Mouse (Mus musculus) lung, postnatal 4 days (tissue): ENCODE data around the gene Gm49403.
A peak's percentile ranks its signal among the peaks of the same experiment; 100 is the strongest.

Experiments used
- DNase-seq, 2 experiments: peaks; one replicate each; pipeline ENCODE4 v3.0.0; 2021

The Gm49403 gene

DNA sequence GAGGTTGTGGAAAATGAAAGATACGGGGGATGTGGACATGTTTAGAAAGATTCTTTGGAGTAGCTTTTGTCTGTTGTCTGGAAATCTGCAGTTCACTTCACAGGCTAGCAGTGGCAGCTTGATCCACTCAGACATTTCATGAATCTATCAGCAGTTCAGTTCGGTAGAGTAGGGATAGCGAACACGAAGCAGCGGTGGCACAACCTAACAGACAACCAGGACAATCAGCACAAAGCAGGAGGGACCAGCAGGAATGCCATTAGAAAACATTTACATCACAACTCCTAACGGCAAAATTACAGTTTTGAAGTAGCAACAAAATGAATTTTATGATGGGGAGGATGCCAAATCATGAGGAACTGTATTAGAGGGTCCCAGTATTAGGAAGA, 35.9 kb downstream of the Gm49403 start:
- no peak for DNase-seq

DNA sequence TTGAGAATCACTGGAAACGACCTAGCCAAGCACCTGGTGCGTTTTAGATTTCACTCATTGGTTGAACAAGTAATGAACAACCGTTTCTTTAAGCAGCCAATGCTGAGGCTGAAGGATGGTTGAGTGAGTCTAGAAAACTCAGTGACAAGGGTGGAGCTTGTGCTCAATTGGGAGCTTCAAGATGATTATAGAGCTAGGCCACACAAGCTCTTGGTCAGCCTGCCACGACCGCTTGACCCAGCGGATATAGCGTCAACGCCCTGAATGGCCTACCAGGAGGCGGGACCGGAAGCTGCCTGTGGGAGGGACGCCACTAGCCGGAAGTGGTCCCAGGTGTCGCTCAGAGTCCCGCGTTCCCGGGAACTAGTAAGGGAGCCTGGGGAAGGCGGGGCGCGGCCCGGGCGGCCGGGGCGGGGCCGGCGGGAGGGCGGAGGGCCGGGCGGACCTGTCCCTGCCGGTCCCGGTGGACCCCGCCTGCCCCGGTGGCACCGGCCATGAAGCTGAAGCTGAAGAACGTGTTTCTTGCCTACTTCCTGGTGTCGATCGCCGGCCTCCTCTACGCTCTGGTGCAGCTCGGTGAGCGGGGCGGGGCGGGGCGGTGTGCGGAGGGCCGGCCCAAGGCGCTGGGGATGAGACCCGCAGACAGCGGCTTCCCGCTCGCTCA, 36.5 kb downstream of the Gm49403 start, which contains the start of gene B3gat3:
Gene B3gat3 (plus strand): TSS at position 302 of the 664 bp plus-strand sequence.
- DNase-seq: peak; percentile 97

DNA sequence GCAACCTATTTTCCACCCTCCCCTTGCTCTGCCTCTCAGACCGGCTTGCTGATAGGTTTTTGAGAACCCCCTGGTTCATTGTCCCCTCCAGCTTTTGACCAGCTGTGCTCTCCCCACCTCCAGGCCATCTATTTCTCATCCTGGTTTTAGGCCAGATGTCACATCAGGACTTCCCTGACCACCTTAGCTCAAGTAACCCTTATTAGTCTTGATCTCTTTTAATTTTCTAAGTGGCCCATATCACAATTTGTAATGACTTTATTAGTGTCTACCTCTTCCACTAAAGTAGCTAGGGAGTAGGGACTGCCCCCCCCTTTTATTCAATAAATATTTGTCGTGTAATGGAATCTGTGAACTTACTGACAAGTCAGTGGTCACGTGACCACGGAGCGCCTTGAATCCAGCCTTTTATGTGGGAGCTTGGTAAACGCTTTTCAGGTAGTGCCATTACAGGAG, 37.1 kb downstream of the Gm49403 start:
- no peak for DNase-seq

DNA sequence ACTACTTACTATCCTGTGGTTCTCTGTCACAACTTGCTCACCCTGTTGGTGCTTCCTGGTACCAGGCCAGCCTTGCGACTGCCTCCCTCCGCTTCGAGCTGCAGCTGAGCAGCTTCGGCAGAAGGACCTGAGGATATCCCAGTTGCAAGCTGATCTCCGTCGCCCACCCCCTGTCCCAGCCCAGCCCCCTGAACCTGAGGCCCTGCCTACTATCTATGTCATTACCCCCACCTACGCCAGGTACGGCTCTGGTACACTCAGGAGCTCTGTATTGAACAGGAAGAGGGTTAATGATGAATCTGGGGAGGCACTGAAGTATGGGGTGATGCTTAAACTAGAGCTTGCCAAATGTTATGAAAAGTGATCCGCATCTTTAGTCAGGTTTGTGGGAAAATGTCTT, 38.0 kb downstream of the Gm49403 start:
- peak in 1 of 2 experiments; percentile 30 for DNase-seq

DNA sequence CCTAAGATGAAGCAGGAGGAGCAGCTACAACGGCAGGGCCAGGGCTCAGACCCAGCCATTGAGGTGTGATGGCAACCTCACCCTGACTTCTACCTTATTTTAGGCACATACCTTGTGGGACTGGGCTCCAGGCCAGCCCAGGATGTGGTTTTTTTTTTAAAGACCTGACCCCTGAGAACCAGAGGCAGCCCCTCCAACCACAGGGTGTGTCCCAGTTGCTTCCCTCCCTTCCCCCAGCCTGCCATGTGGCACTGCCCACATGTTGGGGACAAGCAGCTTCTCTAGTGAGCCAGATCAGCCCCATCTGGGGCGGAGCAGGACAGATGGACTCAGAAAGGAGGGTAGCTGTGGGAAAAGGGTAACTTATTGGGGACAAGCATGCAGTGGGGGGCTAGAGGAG, 43.0 kb downstream of the Gm49403 start:
- DNase-seq: peak in 1 of 2 experiments; percentile 19

DNA sequence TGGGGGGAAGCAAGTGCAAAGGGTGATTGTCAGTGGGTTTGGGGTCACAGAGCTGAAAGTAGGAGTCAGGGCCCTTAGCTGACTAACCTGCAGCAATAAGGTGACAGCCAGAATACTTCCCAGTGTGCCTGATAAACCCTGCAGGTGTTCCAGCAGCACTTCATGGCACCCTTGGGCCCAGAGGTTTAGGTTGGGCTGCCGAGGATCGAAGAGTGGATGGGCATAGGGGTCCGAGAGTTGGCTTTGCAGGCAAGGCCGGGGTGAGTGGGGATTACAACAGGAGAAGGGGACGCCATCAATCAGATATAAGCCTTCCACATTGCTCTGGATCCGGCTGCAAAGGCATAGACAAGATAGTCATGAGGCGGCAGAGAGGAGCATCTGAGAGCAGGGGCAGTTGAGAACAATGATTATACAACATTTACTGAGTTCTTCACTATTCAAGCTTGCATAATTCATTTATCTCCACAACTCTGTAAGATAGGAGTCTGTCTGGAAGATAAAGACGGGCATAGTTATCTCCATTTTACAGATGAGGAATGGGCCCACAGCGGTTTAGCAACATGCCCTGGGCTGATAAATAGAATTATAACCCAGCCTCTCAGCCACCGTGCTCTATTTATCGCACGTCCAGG, 44.3 kb downstream of the Gm49403 start:
- no peak for DNase-seq

DNA sequence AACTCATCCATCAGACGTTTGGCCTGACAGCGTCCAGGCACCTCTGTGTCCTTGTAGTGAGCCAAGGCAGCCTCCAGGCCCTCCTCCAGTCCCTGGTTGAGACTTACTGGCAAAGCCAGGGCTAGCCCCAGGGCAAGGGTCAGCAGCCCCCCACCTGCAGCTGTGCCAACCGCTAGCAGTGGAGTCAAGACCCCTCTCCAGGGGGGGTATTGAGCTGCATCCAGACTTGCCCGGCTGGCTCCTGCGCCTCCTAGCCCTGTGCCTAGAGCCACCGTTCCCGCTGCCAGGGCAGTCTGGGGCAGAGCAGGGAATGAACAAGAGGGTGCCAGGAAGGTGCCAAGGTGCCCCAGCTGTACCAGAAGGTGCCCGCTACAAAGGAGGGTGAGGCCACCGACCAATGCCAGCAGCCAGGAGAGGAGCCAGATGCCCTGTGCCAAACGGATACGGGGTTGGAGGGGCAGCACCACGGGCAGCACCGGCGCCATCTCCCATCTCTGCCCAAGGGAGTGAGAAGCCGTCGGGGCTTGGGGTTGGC, 45.0 kb downstream of the Gm49403 start:
- no peak for DNase-seq

DNA sequence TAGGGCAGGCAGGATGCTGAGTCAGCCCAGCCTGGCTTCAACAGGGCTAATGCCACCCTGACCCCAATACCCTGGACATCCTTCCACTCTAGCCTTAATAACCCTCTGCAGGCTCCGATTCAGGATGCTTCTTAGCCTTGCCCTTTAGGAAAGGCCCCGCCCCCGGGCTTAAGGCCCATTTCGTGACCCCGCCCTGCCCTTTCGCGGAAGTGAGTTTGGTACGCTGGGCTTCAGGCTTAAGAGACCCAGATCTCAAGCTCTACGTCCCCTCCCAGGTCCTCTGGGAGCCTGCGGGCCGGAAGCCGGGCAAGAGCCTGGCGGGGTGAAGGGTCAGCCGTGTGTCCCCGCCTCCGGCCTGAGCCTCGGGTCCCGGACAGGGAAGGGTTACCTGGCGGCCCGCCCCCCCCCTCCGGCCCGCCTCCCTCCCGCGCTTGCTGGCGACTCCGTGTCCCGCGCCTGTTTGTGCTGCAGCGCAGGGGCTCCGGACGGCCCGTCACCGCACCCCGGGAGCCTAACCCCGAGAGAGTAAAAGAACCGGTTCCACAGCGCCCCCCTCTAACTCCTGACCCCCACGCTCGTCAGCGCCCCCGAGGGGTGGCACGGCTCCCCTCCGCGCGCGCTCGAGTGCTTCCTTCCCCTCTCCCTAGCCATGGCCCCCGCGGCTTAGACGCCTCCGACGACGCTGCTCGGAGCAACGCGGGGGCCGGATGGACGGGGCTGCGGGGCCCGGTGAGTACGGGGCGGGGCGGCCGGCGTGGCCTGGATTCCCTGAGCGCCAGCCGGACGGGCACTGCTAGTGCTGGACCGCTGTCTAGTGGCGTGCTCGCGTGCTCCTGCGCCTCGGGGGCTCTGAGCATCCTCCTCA, 45.7 kb downstream of the Gm49403 start, which contains the start of the genes Rom1 and Eml3:
Gene Rom1 (minus strand): TSS at position 133 of the 865 bp plus-strand sequence.
Gene Eml3 (plus strand): TSS at position 329 of the 865 bp plus-strand sequence.
- DNase-seq: peak; percentile 93 to 94

DNA sequence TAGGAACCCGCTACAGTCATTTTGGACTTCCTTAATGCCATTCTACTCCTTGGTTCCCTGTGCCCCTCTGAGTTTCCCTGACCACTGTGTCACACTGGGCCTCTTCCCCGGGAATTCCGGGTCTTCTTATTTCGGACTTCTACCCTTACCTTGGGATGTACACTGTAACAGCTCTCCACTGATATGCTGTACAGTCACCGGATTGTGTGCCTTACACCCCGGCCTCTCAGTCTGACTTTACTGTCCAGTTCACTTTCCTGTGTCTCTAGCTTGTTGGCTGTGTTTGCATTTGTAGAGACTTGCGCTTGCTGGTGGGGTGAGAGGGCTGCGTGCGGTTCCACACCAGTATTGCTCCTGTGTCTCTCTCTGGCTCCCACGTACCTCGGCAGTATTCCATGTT, 46.4 kb downstream of the Gm49403 start:
- no peak for DNase-seq

DNA sequence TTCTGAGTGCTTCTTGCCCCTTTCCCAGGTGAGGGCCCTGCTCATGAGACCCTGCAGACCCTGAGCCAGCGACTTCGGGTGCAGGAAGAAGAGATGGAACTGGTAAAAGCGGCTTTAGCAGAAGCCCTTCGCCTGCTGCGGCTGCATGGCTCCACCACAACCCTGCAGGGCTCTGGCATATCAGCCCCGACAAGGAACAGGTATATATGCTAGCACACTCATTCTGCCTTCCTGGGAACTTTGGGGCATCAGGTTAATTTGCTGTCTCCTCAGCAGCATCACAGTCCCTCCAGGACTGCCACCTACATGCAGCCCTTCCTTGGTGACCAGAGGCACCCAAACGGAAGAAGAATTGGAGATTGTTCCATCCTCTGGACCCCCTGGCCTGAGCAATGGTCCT, 47.0 kb downstream of the Gm49403 start:
- DNase-seq: no peak

DNA sequence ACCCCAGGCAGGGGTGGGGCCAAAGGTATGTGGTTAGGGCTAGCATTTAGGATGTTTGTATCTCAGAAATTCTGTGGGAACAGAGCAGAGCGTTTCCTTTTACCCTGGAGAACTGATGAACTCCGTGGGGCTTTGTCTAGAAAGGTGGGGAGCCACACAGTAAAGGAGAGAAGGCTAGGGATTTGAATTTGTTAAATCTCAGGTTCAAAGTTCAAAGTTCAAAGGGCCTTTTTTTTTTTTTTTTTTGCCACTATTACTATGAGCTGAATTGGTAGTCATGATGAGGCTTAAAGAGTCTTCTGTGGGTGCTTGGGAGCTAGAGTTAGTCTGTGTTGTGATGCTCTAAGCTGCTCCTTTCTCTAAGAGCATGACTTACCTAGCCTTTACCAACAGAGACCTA, 53.0 kb downstream of the Gm49403 start:
- no peak for DNase-seq
